Mouse (Mus musculus) ES-Bruce4 (cell line): Measurements from ENCODE around the gene Gli2.

Experiments used
- CTCF ChIP-seq: IDR thresholded peaks from one replicate; pipeline ENCODE4 v1.8.1; 2011; ENCODE audit warnings: low read depth, low read length
- EP300 ChIP-seq: IDR thresholded peaks from 2 replicates; pipeline ENCODE4 v1.6.1; 2011; ENCODE audit warnings: low read depth, low read length; ENCODE audit not compliant: insufficient read depth
- POLR2A ChIP-seq: IDR thresholded peaks from one replicate; pipeline ENCODE4 v1.8.1; 2011; ENCODE audit warnings: low read length; ENCODE audit not compliant: insufficient read depth

DNA sequence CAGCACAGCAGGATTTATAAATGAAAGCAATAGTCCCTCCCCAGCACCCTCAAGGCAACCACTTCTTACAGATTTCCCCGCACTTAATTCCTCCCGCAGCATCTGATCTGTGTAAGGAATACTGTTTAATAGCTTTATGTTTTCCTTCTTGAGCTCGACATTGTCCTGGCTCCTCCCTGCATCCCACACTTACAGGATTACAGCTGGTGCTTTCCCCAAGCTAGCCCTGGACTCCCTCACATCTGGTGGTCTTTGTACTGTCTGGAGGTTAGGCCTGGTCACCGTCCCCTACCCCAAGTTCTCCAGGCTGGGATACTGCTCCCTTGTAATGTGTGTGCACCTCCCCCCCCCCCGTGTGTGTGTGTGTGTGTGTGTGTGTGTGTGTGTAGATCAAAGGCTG is 101.1 kb downstream of the Gli2 start:
- no peak for TF ChIP-seq CTCF
- TF ChIP-seq POLR2A = no peak
- no peak for TF ChIP-seq EP300
